Mouse (Mus musculus): ENCODE results near the gene Calcoco2. TPM values are rescaled to one million over a fixed set of nuclear protein-coding genes. Genes with fewer than 3 reads are reported as not detected.

Calcoco2 gene
- total and polyA plus RNA-seq, 3 experiments: not detected

- TF ChIP-seq ETS1 (IDR thresholded peaks at IDR 0.05; ENCODE audit: low read depth, low read length) (no peak), USF1 (IDR thresholded peaks at IDR 0.05; ENCODE audit: low read depth, low read length) (0 out of 2 replicates have a peak, but pooled peaks have one; percentile 6), POLR2A (IDR thresholded peaks at IDR 0.05; ENCODE audit: control insufficient read depth in 1 of 2, insufficient read depth in 1 of 2, low read depth in 1 of 2, low read length in 2 of 2, poor library complexity in 1 of 2) (no peak), MAZ (IDR thresholded peaks at IDR 0.05; ENCODE audit: low read depth, low read length) (peak; percentile 66; the same call in 1 of the 2 replicates), EP300 (IDR thresholded peaks at IDR 0.05; ENCODE audit: low read depth in 1 of 2, low read length in 2 of 2) (no peak), MEF2A (IDR thresholded peaks at IDR 0.05; ENCODE audit: extremely low read depth, insufficient replicate concordance, low read depth, low read length, poor library complexity, severe bottlenecking) (no peak), ZNF384 (IDR thresholded peaks at IDR 0.05; ENCODE audit: low read depth, low read length) (peak; percentile 88), MAX (IDR thresholded peaks at IDR 0.05; ENCODE audit: low read length) (0 out of 2 replicates have a peak, but pooled peaks have one; percentile 34), MAFK (IDR thresholded peaks at IDR 0.05; ENCODE audit: borderline replicate concordance, low read depth, low read length) (no peak), ZMIZ1 (IDR thresholded peaks at IDR 0.05; ENCODE audit: low read depth, low read length) (no peak), USF2 (IDR thresholded peaks at IDR 0.05; ENCODE audit: borderline replicate concordance in 1 of 2, insufficient read depth in 1 of 2, low read depth in 1 of 2, low read length in 2 of 2) (no peak), NELFE (IDR thresholded peaks at IDR 0.05; ENCODE audit: low read depth, low read length) (no peak), MXI1 (IDR thresholded peaks at IDR 0.05; ENCODE audit: low read depth, low read length) (no peak), TAL1 (IDR thresholded peaks at IDR 0.05; ENCODE audit: low read length) (no peak), SIN3A (IDR thresholded peaks at IDR 0.05; ENCODE audit: low read length) (no peak), BHLHE40 (IDR thresholded peaks at IDR 0.05; ENCODE audit: borderline replicate concordance, low read depth, low read length) (no peak), CHD2 (IDR thresholded peaks at IDR 0.05; ENCODE audit: low read length) (no peak), ZKSCAN1 (IDR thresholded peaks at IDR 0.05; ENCODE audit: low read depth, low read length) (no peak)
These were observed 21.6 kb upstream of the Calcoco2 start, which contains the start of gene Ttll6 (continued) for GRCm38 (mm10) chr11:96133239-96133865.

DNA sequence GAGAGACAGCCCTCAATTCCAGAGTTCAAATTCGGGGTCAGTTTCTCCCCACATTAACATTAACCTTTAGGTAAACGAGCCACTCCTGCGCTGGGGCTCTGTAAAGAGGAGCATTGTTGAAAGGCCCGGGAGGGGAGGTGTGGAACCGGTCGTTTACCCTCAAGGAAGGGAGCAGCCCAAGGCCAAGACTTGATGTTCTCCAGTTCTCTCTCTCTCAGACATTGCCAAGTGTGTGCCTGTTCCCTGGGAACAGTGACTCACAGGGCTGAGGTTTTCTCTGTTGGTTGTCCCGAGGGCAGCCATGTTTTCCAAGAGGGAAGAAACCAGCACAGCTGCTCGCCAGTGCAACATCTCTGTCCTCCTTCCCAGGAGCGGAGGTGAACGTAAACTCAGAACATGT is 18.8 kb upstream of the Calcoco2 start:
- no peaks in the 10 kb centered on the region for H3K79me2 ChIP-seq (ENCODE audit: control insufficient read depth, insufficient read depth, low read length, poor library complexity)
- H3K4me1 ChIP-seq (ENCODE audit: control insufficient read depth in 1 of 2, insufficient read depth in 2 of 2, low read length in 2 of 2): 0 out of 4 replicates have a peak, but pooled peaks cover 0 to 4% of the 10 kb centered on the region in 2 experiments
- no peak overlapping the region for H3K4me3 ChIP-seq (ENCODE audit: control insufficient read depth in 1 of 2, insufficient read depth in 1 of 2, low read depth in 2 of 2, low read length in 2 of 2)
- H3K27ac ChIP-seq (ENCODE audit: control insufficient read depth, low read depth, low read length): no peak overlapping the region
- H3K9ac ChIP-seq (ENCODE audit: control insufficient read depth, low read depth, low read length, poor library complexity, severe bottlenecking): no peak overlapping the region
- no peak for DNase-seq (ENCODE audit: low read depth, low spot score)
- no peaks in the 10 kb centered on the region for H3K36me3 ChIP-seq (ENCODE audit: control insufficient read depth in 1 of 2, insufficient read depth in 2 of 2, low read length in 2 of 2)
- H3K27me3 ChIP-seq (ENCODE audit: control insufficient read depth in 1 of 2, insufficient read depth in 2 of 2, low read length in 2 of 2): peaks cover 0 to 2% of the 10 kb centered on the region in 2 experiments; a peak in 2 of 4 replicates
- no peaks in the 10 kb centered on the region for H3K9me3 ChIP-seq (replicated peaks; ENCODE audit: insufficient read depth, low read length)
- TF ChIP-seq KAT2A (conservative IDR thresholded peaks at IDR 0.05; ENCODE audit: low read depth, low read length): no peak
